Mouse (Mus musculus): ENCODE data around the gene 2210407C18Rik. TPM values are rescaled to one million over a fixed set of nuclear protein-coding genes. Genes with fewer than 3 reads are reported as not detected.

The 2210407C18Rik gene
- polyA plus RNA-seq, 1 experiment = not detected

DNA sequence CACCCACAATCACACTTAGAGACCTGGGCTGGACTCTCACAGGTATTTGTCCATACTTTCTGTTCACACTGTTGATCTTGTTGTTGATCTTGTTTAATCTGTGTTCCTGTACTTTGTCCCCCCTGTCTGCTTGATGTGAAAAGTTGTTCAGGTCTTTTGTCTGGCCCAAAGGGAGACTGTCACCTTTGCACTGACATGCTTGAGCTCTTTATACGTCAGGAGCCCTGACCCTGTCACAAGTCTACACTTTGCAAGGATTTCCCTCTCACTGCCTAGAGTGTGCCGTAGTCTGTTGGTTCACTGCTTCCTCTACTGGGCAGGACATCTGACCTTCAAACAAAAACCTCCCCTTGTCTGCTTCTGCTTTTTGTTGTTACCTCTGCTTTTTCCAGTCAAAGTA lies 11.2 kb downstream of the 2210407C18Rik start:
- no peak overlapping the region for H3K4me3 ChIP-seq (ENCODE audit: extremely low read depth, insufficient read depth, insufficient read length)
- H3K27ac ChIP-seq (ENCODE audit: insufficient read depth, low read length) = no peak overlapping the region
- DNase-seq (ENCODE audit: low read depth in 1 of 2, low spot score in 2 of 2) = no peak
- WGBS = 49% methylated on average over 2 of the region's 2 CpGs
- no peak for TF ChIP-seq CTCF (IDR thresholded peaks at IDR 0.05; ENCODE audit: extremely low read depth, insufficient read depth, insufficient read length, insufficient replicate concordance)
- no peak for TF ChIP-seq POLR2A (IDR thresholded peaks at IDR 0.05; ENCODE audit: low read depth, low read length)
- no peaks in the 10 kb centered on the region for H3K36me3 ChIP-seq (ENCODE audit: control insufficient read depth, insufficient read depth, low read length)
- no peaks in the 10 kb centered on the region for H3K4me1 ChIP-seq (ENCODE audit: control insufficient read depth, insufficient read depth, insufficient read length)
- H3K27me3 ChIP-seq (ENCODE audit: control insufficient read depth, insufficient read depth, low read length) = no peaks in the 10 kb centered on the region

DNA sequence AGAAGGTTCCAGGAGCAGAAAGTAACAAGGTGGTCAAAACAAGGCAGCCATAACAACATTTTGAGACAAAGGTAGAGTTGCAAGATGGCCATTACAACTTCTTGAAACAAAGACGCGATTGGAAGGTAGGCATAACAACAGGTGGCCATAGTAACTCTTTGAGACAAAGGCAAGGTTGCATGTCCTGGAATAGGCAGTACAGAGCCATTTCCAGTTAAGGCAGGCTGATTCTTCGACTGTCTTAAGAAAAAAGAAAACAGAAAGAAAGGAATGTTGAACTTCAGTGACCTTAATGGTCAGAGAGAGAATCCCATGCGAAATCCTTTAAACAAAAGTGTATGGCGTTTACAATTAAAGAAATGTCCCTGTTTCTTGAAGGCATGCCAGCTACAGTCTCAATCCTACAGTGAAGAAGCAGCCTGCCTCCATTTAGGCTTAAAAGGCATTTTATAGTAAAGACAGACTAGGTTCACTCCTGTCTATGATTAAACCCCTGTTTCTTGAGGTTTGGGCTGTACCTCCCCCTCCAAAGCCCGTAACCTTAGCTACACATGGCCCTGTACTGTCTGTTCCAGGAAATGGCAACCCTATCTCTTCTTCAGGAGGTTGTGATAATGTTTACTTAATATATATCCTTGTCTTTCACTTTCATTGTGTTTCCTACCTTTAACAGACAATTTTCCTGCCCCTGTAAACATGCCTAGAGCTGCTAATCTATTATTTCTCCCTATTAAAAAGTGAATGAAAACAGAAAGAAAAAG lies 12.9 kb downstream of the 2210407C18Rik start:
- H3K27ac ChIP-seq (ENCODE audit: insufficient read depth, low read length) = no peak overlapping the region
- DNase-seq (ENCODE audit: low read depth in 1 of 2, low spot score in 2 of 2) = no peak
- H3K36me3 ChIP-seq (ENCODE audit: control insufficient read depth, insufficient read depth, low read length) = no peaks in the 10 kb centered on the region
- no peak overlapping the region for H3K4me3 ChIP-seq (ENCODE audit: extremely low read depth, insufficient read depth, insufficient read length)
- H3K27me3 ChIP-seq (ENCODE audit: control insufficient read depth, insufficient read depth, low read length) = no peaks in the 10 kb centered on the region
- WGBS = 85% methylated on average over 6 of the region's 6 CpGs
- TF ChIP-seq CTCF (IDR thresholded peaks at IDR 0.05; ENCODE audit: extremely low read depth, insufficient read depth, insufficient read length, insufficient replicate concordance) (no peak), POLR2A (IDR thresholded peaks at IDR 0.05; ENCODE audit: low read depth, low read length) (no peak)
- H3K4me1 ChIP-seq (ENCODE audit: control insufficient read depth, insufficient read depth, insufficient read length) = no peaks in the 10 kb centered on the region

DNA sequence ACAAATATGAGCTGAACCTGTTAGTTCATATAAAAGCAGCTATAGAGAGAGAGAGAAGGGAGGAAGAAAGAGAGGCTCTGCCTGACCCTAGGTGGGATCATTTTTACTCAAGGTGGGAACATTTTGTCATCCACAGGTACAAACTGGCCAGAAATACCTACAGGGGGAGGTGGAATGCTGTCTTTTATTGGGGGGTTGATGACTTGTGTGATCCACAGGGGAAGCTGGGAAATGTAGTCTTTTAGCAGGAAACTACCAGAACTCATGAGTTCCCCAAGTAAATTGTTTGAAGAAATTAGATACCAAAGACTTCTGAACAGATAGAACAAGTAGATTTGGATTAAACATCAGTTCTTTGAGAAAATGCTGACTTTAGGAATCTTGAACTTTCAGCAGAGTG lies 13.8 kb downstream of the 2210407C18Rik start:
- H3K27me3 ChIP-seq (ENCODE audit: control insufficient read depth, insufficient read depth, low read length) = no peaks in the 10 kb centered on the region
- no peak overlapping the region for H3K27ac ChIP-seq (ENCODE audit: insufficient read depth, low read length)
- DNase-seq (ENCODE audit: low read depth in 1 of 2, low spot score in 2 of 2) = no peak
- H3K4me3 ChIP-seq (ENCODE audit: extremely low read depth, insufficient read depth, insufficient read length) = no peak overlapping the region
- TF ChIP-seq CTCF (IDR thresholded peaks at IDR 0.05; ENCODE audit: extremely low read depth, insufficient read depth, insufficient read length, insufficient replicate concordance) = no peak
- H3K36me3 ChIP-seq (ENCODE audit: control insufficient read depth, insufficient read depth, low read length) = no peaks in the 10 kb centered on the region
- H3K4me1 ChIP-seq (ENCODE audit: control insufficient read depth, insufficient read depth, insufficient read length) = no peaks in the 10 kb centered on the region

DNA sequence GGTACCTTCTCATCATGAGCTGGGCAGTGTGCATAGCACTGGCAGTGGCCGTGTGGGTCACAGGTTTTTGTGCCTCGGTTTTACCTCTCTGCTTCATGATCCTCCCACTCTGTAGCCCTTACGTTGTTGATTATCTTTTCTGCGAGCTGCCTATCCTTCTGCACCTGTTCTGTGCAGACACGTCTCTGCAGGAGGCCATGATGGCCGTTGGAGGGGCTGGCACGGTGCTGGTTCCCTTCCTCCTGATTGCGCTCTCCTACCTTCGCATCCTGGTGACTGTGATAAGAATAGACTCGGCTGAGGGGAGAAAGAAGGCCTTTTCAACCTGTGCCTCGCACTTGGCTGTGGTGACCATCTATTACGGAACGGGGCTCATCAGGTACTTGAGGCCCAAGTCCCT lies 18.0 kb downstream of the 2210407C18Rik start:
- Histone ChIP-seq H3K4me1 (ENCODE audit: control insufficient read depth, insufficient read depth, insufficient read length) (no peaks in the 10 kb centered on the region), H3K27me3 (ENCODE audit: control insufficient read depth, insufficient read depth, low read length) (no peaks in the 10 kb centered on the region), H3K36me3 (ENCODE audit: control insufficient read depth, insufficient read depth, low read length) (no peaks in the 10 kb centered on the region), H3K27ac (ENCODE audit: insufficient read depth, low read length) (no peak overlapping the region), H3K4me3 (ENCODE audit: extremely low read depth, insufficient read depth, insufficient read length) (no peak overlapping the region)
- 87% methylated on average over 13 of the region's 13 CpGs for WGBS
- DNase-seq (ENCODE audit: low read depth in 1 of 2, low spot score in 2 of 2) = no peak
- TF ChIP-seq CTCF (IDR thresholded peaks at IDR 0.05; ENCODE audit: extremely low read depth, insufficient read depth, insufficient read length, insufficient replicate concordance) (no peak), POLR2A (IDR thresholded peaks at IDR 0.05; ENCODE audit: low read depth, low read length) (no peak)

DNA sequence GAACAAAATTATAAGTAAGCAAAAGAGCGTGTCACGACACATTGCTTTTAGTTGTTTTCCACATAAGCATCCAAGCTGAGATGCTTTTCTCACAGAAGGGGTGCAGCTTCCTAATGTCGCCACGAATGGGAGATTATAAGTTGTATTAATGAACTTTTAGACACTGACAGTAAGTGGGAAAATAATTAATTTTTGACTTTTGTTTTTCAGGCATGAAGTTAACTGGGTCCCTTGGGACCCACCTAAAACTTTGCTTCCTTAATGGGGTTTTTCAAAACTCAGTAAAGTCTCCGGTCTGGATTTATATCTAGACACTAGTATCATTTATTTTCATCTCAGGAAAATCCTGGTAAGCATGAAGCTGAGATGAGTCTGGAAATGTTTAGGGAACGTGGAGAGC lies 21.1 kb downstream of the 2210407C18Rik start, which contains the start of gene Olfr324:
TSS of gene Olfr324 (plus strand) at position 301 of the 400 bp plus-strand sequence.
- WGBS = 75% methylated on average over 6 of the region's 6 CpGs
- no peaks in the 10 kb centered on the region for H3K27me3 ChIP-seq (ENCODE audit: control insufficient read depth, insufficient read depth, low read length)
- DNase-seq (ENCODE audit: low read depth in 1 of 2, low spot score in 2 of 2) = no peak
- H3K4me1 ChIP-seq (ENCODE audit: control insufficient read depth, insufficient read depth, insufficient read length) = no peaks in the 10 kb centered on the region
- H3K4me3 ChIP-seq (ENCODE audit: extremely low read depth, insufficient read depth, insufficient read length) = no peak within 1 kb of the TSS
- no peak within 1 kb of the TSS for H3K27ac ChIP-seq (ENCODE audit: insufficient read depth, low read length)
- no peak for TF ChIP-seq POLR2A (IDR thresholded peaks at IDR 0.05; ENCODE audit: low read depth, low read length)
- no peak for TF ChIP-seq CTCF (IDR thresholded peaks at IDR 0.05; ENCODE audit: extremely low read depth, insufficient read depth, insufficient read length, insufficient replicate concordance)
- no peaks in the 10 kb centered on the region for H3K36me3 ChIP-seq (ENCODE audit: control insufficient read depth, insufficient read depth, low read length)

GRCm38 (mm10) chr11:58588620-58589250 lies 27.1 kb downstream of the 2210407C18Rik start:
- TF ChIP-seq CTCF (IDR thresholded peaks at IDR 0.05; ENCODE audit: extremely low read depth, insufficient read depth, insufficient read length, insufficient replicate concordance) (no peak), POLR2A (IDR thresholded peaks at IDR 0.05; ENCODE audit: low read depth, low read length) (no peak)
- Histone ChIP-seq H3K4me1 (ENCODE audit: control insufficient read depth, insufficient read depth, insufficient read length) (no peaks in the 10 kb centered on the region), H3K36me3 (ENCODE audit: control insufficient read depth, insufficient read depth, low read length) (no peaks in the 10 kb centered on the region), H3K27me3 (ENCODE audit: control insufficient read depth, insufficient read depth, low read length) (no peaks in the 10 kb centered on the region), H3K4me3 (ENCODE audit: extremely low read depth, insufficient read depth, insufficient read length) (no peak overlapping the region), H3K27ac (ENCODE audit: insufficient read depth, low read length) (no peak overlapping the region)
- DNase-seq (ENCODE audit: low read depth in 1 of 2, low spot score in 2 of 2) = no peak
- WGBS = 76% methylated on average over 3 of the region's 3 CpGs

DNA sequence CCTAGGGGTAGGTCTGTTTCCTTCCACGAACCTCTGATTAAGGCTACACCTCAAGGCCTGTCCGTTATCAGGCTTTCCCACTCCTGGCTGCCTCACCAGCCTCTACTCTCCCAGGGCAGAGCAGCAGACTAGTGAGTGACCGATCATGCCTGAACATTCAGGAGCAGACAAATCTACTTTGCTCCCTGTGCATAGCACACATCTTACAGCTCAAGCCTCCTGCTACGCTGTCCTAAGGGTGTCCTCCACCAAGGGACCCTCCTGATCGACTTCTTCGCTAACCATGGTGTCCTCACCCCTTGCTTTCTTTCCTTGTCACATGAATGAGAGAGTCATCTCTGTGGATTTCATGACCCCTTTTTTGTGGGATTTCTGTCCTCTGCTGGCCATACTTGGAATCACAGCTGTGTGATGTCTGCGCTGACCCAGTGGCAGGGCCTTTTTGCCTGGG lies 28.0 kb downstream of the 2210407C18Rik start:
- no peak for TF ChIP-seq POLR2A (IDR thresholded peaks at IDR 0.05; ENCODE audit: low read depth, low read length)
- TF ChIP-seq CTCF (IDR thresholded peaks at IDR 0.05; ENCODE audit: extremely low read depth, insufficient read depth, insufficient read length, insufficient replicate concordance) = peak; percentile 26; the same call in 1 of the 2 replicates
- no peaks in the 10 kb centered on the region for H3K27me3 ChIP-seq (ENCODE audit: control insufficient read depth, insufficient read depth, low read length)
- DNase-seq (ENCODE audit: low read depth in 1 of 2, low spot score in 2 of 2) = peak in 1 of 2 experiments; percentile 17
- no peaks in the 10 kb centered on the region for H3K4me1 ChIP-seq (ENCODE audit: control insufficient read depth, insufficient read depth, insufficient read length)
- WGBS = 68% methylated on average over 7 of the region's 7 CpGs
- no peaks in the 10 kb centered on the region for H3K36me3 ChIP-seq (ENCODE audit: control insufficient read depth, insufficient read depth, low read length)
- H3K27ac ChIP-seq (ENCODE audit: insufficient read depth, low read length) = no peak overlapping the region
- H3K4me3 ChIP-seq (ENCODE audit: extremely low read depth, insufficient read depth, insufficient read length) = no peak overlapping the region
